Mouse (Mus musculus): ENCODE measurements around the gene Drg1. TPM values are rescaled to one million over a fixed set of nuclear protein-coding genes. Genes with fewer than 3 reads are reported as not detected.
"Not testable (repeated sequence)": the region's sequence is repeated elsewhere in the genome, so short reads cannot be mapped to it uniquely, and the experiment has no call there.

The Drg1 gene
- polyA plus RNA-seq, 1 experiment from 2014 or later: 194 TPM

DNA sequence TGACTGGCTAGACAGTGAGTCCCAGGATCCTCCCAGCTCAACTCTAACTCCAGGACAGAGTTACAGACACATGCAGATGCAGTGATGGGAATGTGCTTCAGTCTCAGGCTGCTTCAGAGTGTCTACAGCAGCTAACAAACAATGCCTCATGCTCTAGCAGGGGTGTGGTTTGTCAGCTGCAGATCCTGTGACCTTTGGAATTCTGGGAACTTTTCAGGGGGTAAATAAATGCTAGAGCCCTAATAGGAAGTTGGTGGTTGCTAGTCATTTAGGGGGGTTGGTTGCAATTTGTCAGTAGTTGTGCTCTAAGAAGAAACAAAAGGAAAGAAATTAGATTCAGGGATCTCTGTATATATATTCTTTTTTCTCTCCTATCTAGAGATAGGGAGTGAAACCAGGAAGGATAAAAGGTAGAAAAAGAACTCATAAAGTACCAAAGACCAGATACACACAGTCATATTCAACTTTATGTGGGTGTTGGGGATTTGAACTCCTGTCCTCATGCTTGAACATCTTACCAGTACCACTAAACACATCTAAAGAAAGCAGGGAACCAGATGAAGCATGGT lies 125.2 kb downstream of the Drg1 start:
- not testable (repeated sequence) for H3K27me3 ChIP-seq (replicated peaks; ENCODE audit: control insufficient read depth, insufficient read depth, low read length); H3K27ac ChIP-seq (ENCODE audit: low read length); H3K9ac ChIP-seq (ENCODE audit: low read depth, low read length); H3K4me3 ChIP-seq (ENCODE audit: low read length); H3K4me2 ChIP-seq (ENCODE audit: low read depth, low read length); H3K36me3 ChIP-seq (ENCODE audit: control insufficient read depth, insufficient read depth, low read length); H3K9me3 ChIP-seq (ENCODE audit: control insufficient read depth, low read length); H3K4me1 ChIP-seq (ENCODE audit: control insufficient read depth, insufficient read depth, low read length)
- ATAC-seq: 0 out of 2 replicates have a peak, but pooled peaks have one; percentile 0

DNA sequence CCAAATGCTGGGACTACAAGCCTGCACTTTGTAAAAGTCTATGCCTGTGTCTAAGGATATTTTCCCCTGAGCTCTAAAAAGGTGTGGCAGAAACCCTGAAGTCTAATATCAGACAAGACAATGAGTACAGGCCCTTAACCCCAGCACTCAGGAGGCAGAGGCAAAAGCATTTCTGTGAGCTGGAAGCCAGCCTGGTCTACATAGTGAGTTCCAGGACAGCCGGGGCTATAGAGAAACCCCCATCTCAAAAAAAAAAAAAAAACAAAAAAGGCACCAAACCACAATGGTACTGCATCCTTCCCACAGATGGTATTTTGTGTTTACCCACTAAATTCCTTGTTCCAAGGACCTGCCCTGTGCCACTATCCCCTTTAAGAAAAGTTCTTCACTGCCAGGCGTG lies 127.9 kb downstream of the Drg1 start:
- not testable (repeated sequence) for H3K4me1 ChIP-seq (ENCODE audit: control insufficient read depth, insufficient read depth, low read length); ATAC-seq; H3K27ac ChIP-seq (ENCODE audit: low read length); H3K9ac ChIP-seq (ENCODE audit: low read depth, low read length); H3K4me3 ChIP-seq (ENCODE audit: low read length); H3K9me3 ChIP-seq (ENCODE audit: control insufficient read depth, low read length); H3K4me2 ChIP-seq (ENCODE audit: low read depth, low read length); H3K36me3 ChIP-seq (ENCODE audit: control insufficient read depth, insufficient read depth, low read length); H3K27me3 ChIP-seq (replicated peaks; ENCODE audit: control insufficient read depth, insufficient read depth, low read length)
- 82% methylated on average over 2 of the region's 2 CpGs for WGBS

Other genes with a start within 250 kb of the Drg1 start
- 11.8 and 12.6 TPM in 2 replicates for gene Sfi1, start 73.0 kb downstream of the Drg1 start, polyA plus RNA-seq (2015; fragmentation: Nextera tagmentation; extraction: Ambion mirVana)
- gene Eif4enif1, start 64.0 kb downstream of the Drg1 start, polyA plus RNA-seq (2015; fragmentation: Nextera tagmentation; extraction: Ambion mirVana): 31.0 and 32.4 TPM in 2 replicates
- gene Patz1, start 22.5 kb upstream of the Drg1 start, polyA plus RNA-seq (2015; fragmentation: Nextera tagmentation; extraction: Ambion mirVana): 20.9 and 22.1 TPM in 2 replicates
- 7.3 and 8.8 TPM in 2 replicates for gene Pik3ip1, start 64.0 kb upstream of the Drg1 start, polyA plus RNA-seq (2015; fragmentation: Nextera tagmentation; extraction: Ambion mirVana)
- 81.3 and 90.6 TPM in 2 replicates for gene Limk2, start 142.8 kb upstream of the Drg1 start, polyA plus RNA-seq (2015; fragmentation: Nextera tagmentation; extraction: Ambion mirVana)
- 34.1 and 36.1 TPM in 2 replicates for gene Rnf185, start 185.9 kb upstream of the Drg1 start, polyA plus RNA-seq (2015; fragmentation: Nextera tagmentation; extraction: Ambion mirVana)
- gene Pla2g3, start 221.9 kb upstream of the Drg1 start, polyA plus RNA-seq (2015; fragmentation: Nextera tagmentation; extraction: Ambion mirVana): 0.33 and 0.43 TPM in 2 replicates
- gene Inpp5j, start 238.4 kb upstream of the Drg1 start, polyA plus RNA-seq (2015; fragmentation: Nextera tagmentation; extraction: Ambion mirVana): 5.6 and 5.9 TPM in 2 replicates
- 182 and 185 TPM in 2 replicates for gene Selenom, start 248.3 kb upstream of the Drg1 start, polyA plus RNA-seq (2015; fragmentation: Nextera tagmentation; extraction: Ambion mirVana)

Measured in intestine, embryonic 16.5 days (tissue).